Mouse (Mus musculus) ES-E14 (cell line): Measurements from ENCODE around the gene Plcd1.

ENCODE experiments used
- MAFK ChIP-seq: IDR thresholded peaks from 2 replicates; pipeline ENCODE4 v1.6.1; 2014; ENCODE audit warnings: mild to moderate bottlenecking, low read depth, low read length, inconsistent platforms; ENCODE audit not compliant: insufficient read depth
- ZC3H11A ChIP-seq: IDR thresholded peaks from 2 replicates; pipeline ENCODE4 v1.6.1; 2012; ENCODE audit warnings: low read depth, mild to moderate bottlenecking, inconsistent platforms, low read length, borderline replicate concordance
- ZNF384 ChIP-seq: IDR thresholded peaks from 2 replicates; pipeline ENCODE4 v1.6.1; 2012; ENCODE audit warnings: low read depth, low read length, inconsistent platforms

DNA sequence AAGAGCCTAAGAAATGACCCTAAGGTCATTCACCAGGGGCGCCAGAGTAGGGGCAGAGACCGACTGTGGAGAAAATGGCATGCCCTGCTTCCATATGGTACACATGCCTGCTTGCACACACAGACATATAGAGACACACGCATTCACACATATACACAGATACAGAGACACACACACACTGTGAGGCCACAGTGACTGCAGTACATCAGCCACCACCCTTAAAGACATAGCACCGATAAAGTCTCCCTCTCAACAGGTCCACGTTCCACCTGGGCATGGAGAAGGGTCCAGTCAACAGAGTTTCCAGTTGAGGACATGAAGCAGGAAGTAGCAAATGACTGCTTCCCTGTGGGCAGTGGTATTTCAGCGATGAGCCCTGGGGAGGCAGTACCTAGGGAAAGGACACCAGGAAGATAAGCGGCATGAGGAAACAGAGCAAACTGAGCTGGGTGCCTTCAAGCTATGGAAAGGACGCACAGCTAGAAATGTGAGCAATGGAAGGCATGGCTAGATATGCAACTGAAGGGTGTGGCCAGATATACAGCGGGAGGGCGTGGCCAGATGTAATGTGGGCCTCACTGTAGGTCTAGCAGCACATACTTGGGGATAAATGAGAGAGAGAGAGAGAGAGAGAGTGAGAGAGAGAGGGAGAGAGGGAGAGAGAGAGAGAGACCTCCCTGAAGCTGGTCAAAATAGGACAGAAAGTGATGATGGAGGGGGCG is 45.0 kb downstream of the Plcd1 start:
- no peak for TF ChIP-seq MAFK
- TF ChIP-seq ZC3H11A: no peak
- TF ChIP-seq ZNF384: no peak
